Mouse (Mus musculus): ENCODE measurements around the gene Ccdc14. TPM values are rescaled to one million over a fixed set of nuclear protein-coding genes. Genes with fewer than 3 reads are reported as not detected.

Gene Ccdc14
- polyA plus RNA-seq, 1 experiment from 2014 or later, result 8.3 TPM

Other genes starting within 250 kb of the Ccdc14 start
- gene Kalrn, start 117.1 kb upstream of the Ccdc14 start, polyA plus RNA-seq (2014; fragmentation: Nextera tagmentation; extraction: Ambion mirVana), result 20.1 and 20.9 TPM in 2 replicates
- gene Ropn1, start 40.7 kb upstream of the Ccdc14 start, polyA plus RNA-seq (2014; fragmentation: Nextera tagmentation; extraction: Ambion mirVana), result not detected in 2 replicates
- 302 and 334 TPM in 2 replicates for gene Mylk, start 54.6 kb downstream of the Ccdc14 start, polyA plus RNA-seq (2014; fragmentation: Nextera tagmentation; extraction: Ambion mirVana)

All from intestine, embryonic 14.5 days (tissue).